Mouse (Mus musculus): ENCODE measurements around the gene Gigyf1. TPM values are rescaled to one million over a fixed set of nuclear protein-coding genes. Genes with fewer than 3 reads are reported as not detected.

The Gigyf1 gene
- polyA plus RNA-seq, 1 experiment = not detected

DNA sequence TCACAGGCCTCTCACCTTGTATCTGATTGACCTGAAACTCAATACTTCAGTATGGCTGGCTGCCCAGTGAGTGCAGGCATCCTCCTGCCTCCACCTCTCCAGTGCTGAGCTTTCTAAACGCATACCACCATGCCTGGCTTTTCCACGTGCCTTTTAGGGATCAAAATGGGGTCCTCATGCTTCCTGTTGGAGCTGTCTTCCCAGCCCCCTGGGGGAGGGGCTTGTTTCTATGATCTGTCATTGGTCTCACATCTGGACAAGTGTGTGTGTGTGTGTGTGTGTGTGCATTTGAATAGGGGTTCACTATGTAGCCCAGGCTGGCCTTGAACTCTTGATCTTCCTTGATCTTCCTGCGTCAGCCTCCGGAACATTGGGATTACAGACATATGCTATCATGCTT, 19.1 kb downstream of the Gigyf1 start:
- TF ChIP-seq POLR2A (IDR thresholded peaks at IDR 0.05; ENCODE audit: insufficient read depth, low read depth, low read length) = no peak
- TF ChIP-seq CTCF (IDR thresholded peaks at IDR 0.05; ENCODE audit: insufficient read depth, low read depth, low read length) = no peak
- H3K27ac ChIP-seq (ENCODE audit: insufficient read depth, low read depth, low read length) = no peak overlapping the region
- WGBS = 68% methylated on average over 4 of the region's 4 CpGs
- H3K4me3 ChIP-seq (ENCODE audit: insufficient read depth, low read depth, low read length) = no peak overlapping the region
- peaks cover 4% of the 10 kb centered on the region for H3K4me1 ChIP-seq (ENCODE audit: control insufficient read depth, insufficient read depth, low read length)

DNA sequence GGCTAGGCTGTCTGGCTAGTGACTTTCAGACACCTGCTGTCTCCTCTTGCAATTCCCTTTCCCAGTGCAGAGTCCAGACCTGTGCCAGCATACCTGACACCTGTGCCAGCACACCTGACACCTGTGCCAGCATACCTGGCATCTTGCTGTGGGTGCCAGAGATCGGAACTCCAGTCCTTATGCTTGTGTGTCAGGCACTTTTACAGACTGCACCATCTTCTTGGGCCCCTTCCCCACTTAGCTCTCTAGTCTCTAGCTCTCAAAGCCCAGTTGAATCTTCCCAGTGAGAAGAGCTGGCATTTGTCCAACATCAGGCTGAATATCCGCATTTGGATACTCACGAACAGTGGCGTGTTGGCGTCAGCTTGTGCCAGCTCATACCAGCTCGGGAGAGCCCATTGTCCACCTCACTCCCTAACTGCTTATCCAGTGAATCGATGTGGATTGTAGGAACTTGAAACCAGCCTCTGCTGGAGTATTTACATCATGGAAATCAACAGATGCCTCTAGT, 21.0 kb downstream of the Gigyf1 start:
- H3K4me3 ChIP-seq (ENCODE audit: insufficient read depth, low read depth, low read length) = no peak overlapping the region
- peaks cover 4% of the 10 kb centered on the region for H3K4me1 ChIP-seq (ENCODE audit: control insufficient read depth, insufficient read depth, low read length)
- TF ChIP-seq CTCF (IDR thresholded peaks at IDR 0.05; ENCODE audit: insufficient read depth, low read depth, low read length) = no peak
- no peak for TF ChIP-seq POLR2A (IDR thresholded peaks at IDR 0.05; ENCODE audit: insufficient read depth, low read depth, low read length)
- no peak overlapping the region for H3K27ac ChIP-seq (ENCODE audit: insufficient read depth, low read depth, low read length)
- WGBS = 21% methylated on average over 7 of the region's 7 CpGs

DNA sequence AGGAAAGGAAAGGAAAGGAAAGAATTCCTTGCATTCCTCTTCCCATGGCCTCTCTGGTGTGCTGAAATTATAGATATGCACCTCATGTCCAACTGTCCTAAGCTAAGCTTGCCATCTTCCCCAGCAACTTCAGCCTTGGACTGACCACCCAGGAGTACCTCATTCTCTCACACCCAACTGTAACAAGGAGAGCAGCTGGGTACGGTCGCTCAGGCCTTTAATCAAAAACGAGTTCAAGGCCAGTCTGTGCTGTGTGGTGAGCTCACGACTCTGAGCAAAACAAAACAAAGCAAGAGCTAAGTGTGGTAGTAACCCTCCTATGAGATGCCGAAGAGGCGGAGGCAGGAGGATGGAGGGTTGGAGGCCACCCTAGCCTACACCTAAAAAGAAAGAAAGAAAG, 22.6 kb downstream of the Gigyf1 start:
- TF ChIP-seq CTCF (IDR thresholded peaks at IDR 0.05; ENCODE audit: insufficient read depth, low read depth, low read length) (no peak), POLR2A (IDR thresholded peaks at IDR 0.05; ENCODE audit: insufficient read depth, low read depth, low read length) (no peak)
- Histone ChIP-seq H3K27ac (ENCODE audit: insufficient read depth, low read depth, low read length) (no peak overlapping the region), H3K4me1 (ENCODE audit: control insufficient read depth, insufficient read depth, low read length) (peaks cover 4% of the 10 kb centered on the region), H3K4me3 (ENCODE audit: insufficient read depth, low read depth, low read length) (no peak overlapping the region)
- WGBS = 75% methylated on average over 6 of the region's 6 CpGs

DNA sequence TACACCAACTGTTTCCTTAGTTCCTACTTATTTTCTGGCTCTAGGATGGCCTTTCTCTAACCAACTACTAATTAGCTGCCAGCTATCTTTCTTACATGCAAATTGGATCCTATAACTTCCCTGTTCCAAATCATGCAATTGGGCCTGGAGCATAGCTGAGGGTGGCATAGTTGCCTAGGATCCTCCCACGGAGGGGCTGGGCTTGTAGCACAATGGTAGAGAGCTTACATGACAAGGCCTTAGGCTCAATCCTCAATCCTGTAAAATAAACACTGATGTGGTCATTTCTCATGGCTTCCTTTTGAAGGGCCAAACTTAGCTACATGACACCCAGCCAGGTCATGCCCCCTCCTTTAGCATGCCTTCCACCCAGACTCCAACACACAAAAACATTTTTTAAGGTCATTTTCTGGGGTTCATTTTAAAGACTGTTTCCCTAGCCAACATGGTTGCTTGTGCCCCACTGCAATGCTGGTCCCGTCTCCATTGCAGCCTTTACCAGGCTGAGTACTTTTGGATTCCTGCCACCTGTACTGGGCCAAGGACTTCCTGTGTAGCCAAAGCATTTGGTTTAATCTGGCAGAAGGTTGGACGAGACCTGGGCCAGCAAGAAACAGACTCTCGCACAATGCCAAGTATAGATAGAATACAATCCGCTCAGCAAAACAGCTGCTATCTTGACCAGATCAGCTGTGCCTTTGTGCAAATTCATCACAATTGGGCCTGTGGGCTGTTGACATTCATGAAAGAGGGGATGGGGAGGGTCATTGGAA, 23.6 kb downstream of the Gigyf1 start:
- 52% methylated on average over 5 of the region's 5 CpGs for WGBS
- Histone ChIP-seq H3K4me1 (ENCODE audit: control insufficient read depth, insufficient read depth, low read length) (peaks cover 4% of the 10 kb centered on the region), H3K27ac (ENCODE audit: insufficient read depth, low read depth, low read length) (no peak overlapping the region), H3K4me3 (ENCODE audit: insufficient read depth, low read depth, low read length) (no peak overlapping the region)
- TF ChIP-seq POLR2A (IDR thresholded peaks at IDR 0.05; ENCODE audit: insufficient read depth, low read depth, low read length) (no peak), CTCF (IDR thresholded peaks at IDR 0.05; ENCODE audit: insufficient read depth, low read depth, low read length) (no peak)

DNA sequence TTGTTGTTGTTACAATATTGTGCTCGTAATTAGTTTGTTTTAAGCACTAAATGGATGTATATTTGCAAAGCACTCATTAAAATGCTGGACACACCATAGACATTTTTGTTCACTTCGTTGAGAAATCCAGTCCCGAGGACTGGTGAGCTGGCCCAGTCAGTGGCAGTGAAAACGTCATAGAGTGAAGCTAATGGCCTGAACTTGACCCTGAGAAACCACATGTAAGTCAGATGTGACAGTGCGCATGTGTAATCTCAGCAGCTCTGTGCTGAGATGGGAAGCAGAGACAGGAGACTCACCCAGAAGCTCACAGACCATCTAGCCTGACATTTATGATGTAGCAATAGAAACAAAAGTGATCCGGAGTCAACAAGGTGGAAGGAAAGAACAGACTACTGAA, 26.6 kb downstream of the Gigyf1 start:
- Histone ChIP-seq H3K4me1 (ENCODE audit: control insufficient read depth, insufficient read depth, low read length) (no peaks in the 10 kb centered on the region), H3K4me3 (ENCODE audit: insufficient read depth, low read depth, low read length) (no peak overlapping the region), H3K27ac (ENCODE audit: insufficient read depth, low read depth, low read length) (no peak overlapping the region)
- TF ChIP-seq POLR2A (IDR thresholded peaks at IDR 0.05; ENCODE audit: insufficient read depth, low read depth, low read length) (no peak), CTCF (IDR thresholded peaks at IDR 0.05; ENCODE audit: insufficient read depth, low read depth, low read length) (no peak)
- 62% methylated on average over 6 of the region's 6 CpGs for WGBS

DNA sequence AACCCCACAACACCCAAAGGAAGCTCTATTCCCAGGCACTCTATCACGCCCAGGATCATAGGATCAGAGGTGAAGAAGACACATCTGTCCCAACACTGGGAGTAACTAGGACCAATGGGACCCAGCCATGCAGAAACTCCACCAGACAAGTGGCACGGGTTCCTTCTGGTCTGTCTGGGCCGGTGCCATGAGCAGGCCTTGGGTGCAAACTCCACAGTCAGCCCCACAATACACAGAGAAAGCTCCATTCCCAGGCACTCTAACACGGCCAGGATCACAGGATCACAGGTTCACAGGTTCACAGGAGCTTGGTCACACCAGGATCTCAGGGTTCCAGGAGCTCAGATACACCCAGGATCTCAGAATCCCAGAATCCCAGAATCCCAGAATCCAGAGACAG, 27.2 kb downstream of the Gigyf1 start:
- no peak for TF ChIP-seq POLR2A (IDR thresholded peaks at IDR 0.05; ENCODE audit: insufficient read depth, low read depth, low read length)
- no peak for TF ChIP-seq CTCF (IDR thresholded peaks at IDR 0.05; ENCODE audit: insufficient read depth, low read depth, low read length)
- Histone ChIP-seq H3K4me3 (ENCODE audit: insufficient read depth, low read depth, low read length) (no peak overlapping the region), H3K4me1 (ENCODE audit: control insufficient read depth, insufficient read depth, low read length) (no peaks in the 10 kb centered on the region), H3K27ac (ENCODE audit: insufficient read depth, low read depth, low read length) (no peak overlapping the region)
- WGBS = 84% methylated on average over 4 of the region's 4 CpGs

DNA sequence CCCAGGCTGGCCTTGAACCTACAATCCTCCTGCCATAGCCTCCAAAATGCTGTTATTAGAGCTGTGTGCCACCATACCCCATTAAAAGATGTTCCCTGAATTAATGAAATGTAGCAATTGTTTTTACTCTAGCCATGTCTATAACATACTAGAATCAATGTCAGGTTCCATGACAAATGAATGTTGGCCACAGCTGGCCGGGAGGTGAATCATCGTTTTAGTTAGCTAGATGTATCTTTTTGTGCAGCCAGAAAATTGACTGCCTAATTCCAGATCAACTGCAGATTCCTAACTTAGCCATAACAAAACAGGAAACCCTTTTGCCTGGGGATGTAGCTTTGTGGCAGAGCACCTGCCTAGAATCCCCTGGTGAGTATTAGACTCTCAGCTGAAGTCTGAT, 31.5 kb downstream of the Gigyf1 start:
- no peak overlapping the region for H3K4me3 ChIP-seq (ENCODE audit: insufficient read depth, low read depth, low read length)
- WGBS = 67% methylated on average over 2 of the region's 2 CpGs
- TF ChIP-seq CTCF (IDR thresholded peaks at IDR 0.05; ENCODE audit: insufficient read depth, low read depth, low read length) (no peak), POLR2A (IDR thresholded peaks at IDR 0.05; ENCODE audit: insufficient read depth, low read depth, low read length) (no peak)
- H3K27ac ChIP-seq (ENCODE audit: insufficient read depth, low read depth, low read length) = no peak overlapping the region
- peaks cover 9% of the 10 kb centered on the region for H3K4me1 ChIP-seq (ENCODE audit: control insufficient read depth, insufficient read depth, low read length)

DNA sequence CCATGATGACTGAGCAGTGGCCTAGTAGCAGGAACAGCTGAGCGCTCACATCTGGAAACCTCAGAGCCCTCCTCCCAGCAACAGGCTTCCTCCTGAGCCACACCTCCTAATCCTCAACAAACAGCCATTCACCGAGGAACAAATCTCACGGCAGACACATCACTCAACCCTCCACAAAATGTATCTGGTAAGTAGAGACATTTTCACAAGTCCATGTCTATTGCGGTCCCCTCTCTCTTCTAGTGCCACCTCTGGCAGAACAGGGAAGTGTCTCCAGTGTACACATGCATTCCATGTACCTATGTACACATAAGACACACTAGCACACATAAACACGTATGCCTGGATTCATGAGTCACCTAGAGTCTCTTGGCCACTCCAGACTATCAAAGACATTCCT, 32.8 kb downstream of the Gigyf1 start:
- TF ChIP-seq POLR2A (IDR thresholded peaks at IDR 0.05; ENCODE audit: insufficient read depth, low read depth, low read length) (no peak), CTCF (IDR thresholded peaks at IDR 0.05; ENCODE audit: insufficient read depth, low read depth, low read length) (no peak)
- 70% methylated on average over 5 of the region's 5 CpGs for WGBS
- no peak overlapping the region for H3K27ac ChIP-seq (ENCODE audit: insufficient read depth, low read depth, low read length)
- no peak overlapping the region for H3K4me3 ChIP-seq (ENCODE audit: insufficient read depth, low read depth, low read length)
- peaks cover 12% of the 10 kb centered on the region for H3K4me1 ChIP-seq (ENCODE audit: control insufficient read depth, insufficient read depth, low read length)

DNA sequence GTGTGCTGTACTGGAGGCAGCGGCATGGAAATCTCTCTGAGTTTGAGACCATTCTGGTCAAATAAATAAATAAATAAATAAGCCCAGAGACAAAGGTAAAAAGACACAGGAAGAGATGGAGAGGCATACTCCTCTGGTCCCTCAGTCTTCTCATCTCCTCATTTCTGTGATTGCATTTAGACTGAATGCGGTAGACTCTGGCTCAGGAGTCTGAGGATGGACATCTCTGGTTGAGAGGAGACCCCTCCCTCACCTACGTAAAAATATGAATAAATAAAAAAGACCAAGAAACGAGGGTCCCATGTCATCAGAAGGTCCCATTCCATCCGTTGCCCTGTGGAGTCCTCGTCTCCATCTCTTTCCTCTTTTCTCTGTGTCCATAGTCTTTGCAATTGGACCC, 34.7 kb downstream of the Gigyf1 start:
- Histone ChIP-seq H3K4me3 (ENCODE audit: insufficient read depth, low read depth, low read length) (peak overlapping the region; percentile 89), H3K27ac (ENCODE audit: insufficient read depth, low read depth, low read length) (peak overlapping the region; percentile 9; the same call in 1 of the 2 replicates), H3K4me1 (ENCODE audit: control insufficient read depth, insufficient read depth, low read length) (peaks cover 12% of the 10 kb centered on the region)
- TF ChIP-seq POLR2A (IDR thresholded peaks at IDR 0.05; ENCODE audit: insufficient read depth, low read depth, low read length) = no peak
- no peak for TF ChIP-seq CTCF (IDR thresholded peaks at IDR 0.05; ENCODE audit: insufficient read depth, low read depth, low read length)
- 14% methylated on average over 6 of the region's 6 CpGs for WGBS
